Mouse (Mus musculus) adrenal gland, adult 8-10 months (tissue): Measurements from ENCODE around the gene Tsacc. TPM values are rescaled to one million over a fixed set of nuclear protein-coding genes. Genes with fewer than 3 reads are reported as not detected.
A peak's percentile ranks its signal among the peaks of the same experiment; 100 is the strongest.

Source experiments
- DNase-seq: peaks from one replicate; pipeline ENCODE4 v3.0.0; 2022
- total RNA-seq, 4 experiments: library from RNA; stranded (reverse); gene quantifications; 2 replicates each; pipeline ENCODE4 v1.2.4; 2022

The Tsacc gene
- total RNA-seq, 4 experiments from 2014 or later = 6.2 to 9.3 (median 8.2) TPM

DNA sequence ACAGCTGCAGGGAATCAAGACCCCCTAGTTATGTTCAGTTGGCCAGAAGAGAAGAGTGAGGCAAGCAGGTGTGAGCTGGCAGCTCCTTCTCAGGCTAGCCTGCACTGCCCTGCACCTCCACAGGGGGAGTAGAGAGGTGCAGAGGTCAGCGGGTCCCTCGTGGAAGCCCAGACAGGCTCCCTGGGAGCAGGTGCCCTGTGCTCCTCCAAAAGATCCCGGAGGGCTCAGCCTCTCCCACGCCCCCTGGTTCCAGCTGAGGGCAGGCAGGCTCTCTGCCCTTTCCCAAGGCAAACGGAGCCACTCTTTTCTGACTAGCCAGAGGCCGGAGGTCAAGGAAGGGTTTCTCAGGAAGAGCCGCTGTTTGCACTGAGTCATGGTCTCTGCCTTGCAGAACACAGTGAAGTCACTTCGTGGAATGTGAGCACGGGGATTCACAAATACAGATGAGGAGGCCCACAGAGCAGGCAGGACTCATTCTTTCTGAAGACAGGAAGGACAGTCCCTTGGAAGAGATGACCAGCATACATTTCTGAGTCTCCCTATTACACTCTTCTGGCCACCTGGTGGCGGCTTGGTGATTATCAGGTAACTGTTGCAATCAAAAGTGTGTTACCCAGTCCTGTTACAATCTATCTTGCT is 59.1 kb downstream of the Tsacc start:
- DNase-seq = peak; percentile 29

GRCm38 (mm10) chr3:88237161-88237555 is 59.6 kb downstream of the Tsacc start:
- no peak for DNase-seq

- no peak for DNase-seq
These were observed 61.2 kb downstream of the Tsacc start for GRCm38 (mm10) chr3:88235616-88236015.

DNA sequence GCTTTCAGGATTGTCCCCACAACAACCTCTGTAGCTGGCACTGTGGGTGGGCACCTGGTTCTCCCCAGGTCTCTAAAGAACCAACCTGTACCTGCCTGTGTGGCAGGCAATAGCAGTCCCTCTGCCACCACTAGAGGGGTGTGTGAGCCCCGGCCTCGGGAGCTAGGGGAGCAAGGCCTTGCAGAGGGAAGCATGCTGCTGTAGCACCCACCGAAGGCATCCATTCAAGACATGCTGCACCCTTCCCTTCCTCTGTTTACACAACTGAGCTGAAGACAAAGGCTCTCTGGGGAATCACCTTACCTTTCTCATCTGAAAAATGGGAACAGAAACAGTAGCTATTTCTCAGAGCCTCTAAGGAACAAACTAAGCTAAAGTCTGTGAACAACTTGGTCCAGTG is 61.6 kb downstream of the Tsacc start:
- no peak for DNase-seq

DNA sequence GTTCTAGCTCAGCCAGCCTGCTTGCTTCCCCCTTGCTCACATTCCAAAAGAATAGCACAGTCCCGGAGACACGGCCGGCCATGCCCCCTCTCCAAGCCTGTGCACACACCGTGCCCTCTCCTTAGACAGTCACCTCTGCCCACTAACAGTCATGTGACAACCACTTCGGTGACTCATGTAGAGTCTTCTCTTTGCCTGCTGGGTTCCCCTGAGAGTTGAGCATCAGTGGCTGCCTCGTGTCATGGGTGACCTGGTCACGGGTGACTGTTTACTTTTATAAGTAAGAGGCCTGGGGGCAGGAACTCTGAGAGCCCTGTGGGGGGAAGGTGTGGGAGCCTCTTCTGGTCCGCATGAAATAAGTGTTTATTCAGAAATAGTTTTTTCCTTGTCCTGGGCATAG is 62.8 kb downstream of the Tsacc start:
- DNase-seq = no peak

DNA sequence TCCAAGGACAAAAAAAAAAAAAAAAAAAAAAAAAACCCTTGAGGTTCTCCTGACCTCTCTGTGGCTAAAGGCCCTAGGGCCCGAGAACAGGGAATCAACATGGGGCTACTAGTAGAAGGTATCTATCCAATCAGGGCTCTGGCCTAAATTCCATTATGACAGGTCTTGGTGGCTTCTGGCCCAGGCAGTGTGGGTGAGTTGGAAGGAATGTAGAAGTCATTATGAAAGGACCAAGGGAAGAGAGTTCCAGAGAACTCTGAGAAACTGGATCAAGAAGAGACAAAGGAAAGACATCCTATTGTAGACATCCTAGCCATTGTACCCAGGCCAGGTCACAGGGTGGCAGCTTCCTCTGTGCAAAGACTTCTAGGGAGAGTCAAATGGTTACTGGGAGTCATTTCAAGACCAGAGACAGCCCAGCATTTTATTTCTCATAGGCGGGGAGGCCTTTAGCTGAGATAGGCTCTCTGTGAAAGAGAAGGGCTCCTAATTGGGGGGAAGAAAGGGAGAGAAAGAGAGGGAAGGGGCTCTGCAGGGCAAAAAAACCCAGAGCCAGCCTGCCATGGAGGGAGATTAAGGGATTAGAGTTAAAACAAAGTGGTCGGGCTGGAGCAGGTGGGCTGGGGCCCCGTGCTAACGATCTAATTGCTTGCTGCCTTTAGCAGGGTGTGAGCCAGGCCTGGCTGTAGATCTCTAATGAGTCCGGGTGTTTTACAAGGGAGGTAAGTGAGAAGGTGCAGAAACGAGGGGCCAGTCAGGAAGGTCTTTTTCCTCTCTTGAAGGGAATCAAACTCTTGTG is 63.7 kb downstream of the Tsacc start:
- no peak for DNase-seq

Other genes starting within 250 kb of the Tsacc start
- gene Naxe, start 238.5 kb downstream of the Tsacc start, total RNA-seq = 100 to 1,000 TPM; 150 to 161 (median 155) TPM
- not detected for gene Ttc24, start 218.7 kb downstream of the Tsacc start, total RNA-seq
- gene Iqgap3, start 215.0 kb downstream of the Tsacc start, total RNA-seq = 1 to 10 TPM in 1 of 4 experiments, under 1 TPM in 3; 0.61 to 2.3 (median 0.73) TPM
- gene Mef2d, start 154.6 kb downstream of the Tsacc start, total RNA-seq = 100 to 1,000 TPM in 1 of 4 experiments, 10 to 100 TPM in 3; 82.0 to 111 (median 89.0) TPM
- 10 to 100 TPM; 12.0 to 27.5 (median 17.3) TPM for gene Rhbg, start 42.3 kb downstream of the Tsacc start, total RNA-seq
- 1 to 10 TPM; 1.3 to 3.1 (median 2.3) TPM for gene Gm38392, start 9.8 kb downstream of the Tsacc start, total RNA-seq
- 100 to 1,000 TPM; 250 to 360 (median 279) TPM for gene Cct3, start 117 bp upstream of the Tsacc start, total RNA-seq
- 100 to 1,000 TPM; 233 to 293 (median 254) TPM for gene Glmp, start 28.0 kb upstream of the Tsacc start, total RNA-seq
- 1 to 10 TPM; 4.4 to 7.1 (median 5.9) TPM for gene Tmem79, start 39.1 kb upstream of the Tsacc start, total RNA-seq
- 10 to 100 TPM; 48.2 to 66.6 (median 55.9) TPM for gene Smg5, start 39.3 kb upstream of the Tsacc start, total RNA-seq
- 1 to 10 TPM; 4.1 to 6.9 (median 5.4) TPM for gene Paqr6, start 67.6 kb upstream of the Tsacc start, total RNA-seq
- gene Bglap3, start 75.7 kb upstream of the Tsacc start, total RNA-seq = 1 to 10 TPM in 2 of 4 experiments, under 1 TPM in 1, not detected in 1; 0.89 to 1.9 (median 1.3) TPM
- gene Bglap2, start 81.7 kb upstream of the Tsacc start, total RNA-seq = 1 to 10 TPM in 1 of 4 experiments, not detected in 3; 2.1 TPM
- 1 to 10 TPM in 2 of 4 experiments, under 1 TPM in 2; 0.77 to 7.8 (median 2.5) TPM for gene Bglap, start 87.5 kb upstream of the Tsacc start, total RNA-seq
- 10 to 100 TPM; 31.5 to 46.9 (median 34.3) TPM for gene Pmf1, start 113.3 kb upstream of the Tsacc start, total RNA-seq
- gene Slc25a44, start 128.1 kb upstream of the Tsacc start, total RNA-seq = 10 to 100 TPM; 44.3 to 50.8 (median 47.0) TPM
- gene Sema4a, start 164.2 kb upstream of the Tsacc start, total RNA-seq = 10 to 100 TPM; 12.2 to 14.0 (median 12.5) TPM
- gene Lmna, start 213.0 kb upstream of the Tsacc start, total RNA-seq = 100 to 1,000 TPM in 3 of 4 experiments, 10 to 100 TPM in 1; 88.2 to 134 (median 124) TPM
- 1 to 10 TPM; 2.8 to 4.3 (median 3.9) TPM for gene Mex3a, start 235.4 kb upstream of the Tsacc start, total RNA-seq